Mouse (Mus musculus): ENCODE data around the gene Zfp787.
"Not testable (repeated sequence)": the region's sequence is repeated elsewhere in the genome, so short reads cannot be mapped to it uniquely, and the experiment has no call there.

The Zfp787 gene

GRCm38 (mm10) chr7:6155901-6156411 is at the start of gene Zfp787:
Gene Zfp787 (minus strand): TSS chr7:6155997.
- peak; percentile 94 for DNase-seq (ENCODE audit: low spot score)

- DNase-seq (ENCODE audit: low spot score): no peak
These were observed 48.4 kb upstream of the Zfp787 start for GRCm38 (mm10) chr7:6204200-6204599.

- no peak for DNase-seq (ENCODE audit: low spot score)
These were observed 41.0 kb upstream of the Zfp787 start, which contains the start of gene Galp for GRCm38 (mm10) chr7:6196790-6197189. Gene Galp (plus strand): TSS chr7:6197090.

GRCm38 (mm10) chr7:6195777-6196176 is 40.0 kb upstream of the Zfp787 start:
- no peak for DNase-seq (ENCODE audit: low spot score)

GRCm38 (mm10) chr7:6194129-6194528 is 38.3 kb upstream of the Zfp787 start:
- peak; percentile 64 for DNase-seq (ENCODE audit: low spot score)

- peak; percentile 60 for DNase-seq (ENCODE audit: low spot score)
These were observed 35.6 kb upstream of the Zfp787 start for GRCm38 (mm10) chr7:6191376-6191775.

GRCm38 (mm10) chr7:6189542-6189941 is 33.7 kb upstream of the Zfp787 start:
- no peak for DNase-seq (ENCODE audit: low spot score)

GRCm38 (mm10) chr7:6186756-6187155 is 31.0 kb upstream of the Zfp787 start:
- DNase-seq (ENCODE audit: low spot score): no peak

- no peak for DNase-seq (ENCODE audit: low spot score)
These were observed 30.4 kb upstream of the Zfp787 start for GRCm38 (mm10) chr7:6186176-6186575.

GRCm38 (mm10) chr7:6185391-6185790 is 29.6 kb upstream of the Zfp787 start:
- no peak for DNase-seq (ENCODE audit: low spot score)

- no peak for DNase-seq (ENCODE audit: low spot score)
These were observed 28.7 kb upstream of the Zfp787 start for GRCm38 (mm10) chr7:6184521-6184920.

GRCm38 (mm10) chr7:6183802-6184201 is 28.0 kb upstream of the Zfp787 start:
- DNase-seq (ENCODE audit: low spot score): no peak

- DNase-seq (ENCODE audit: low spot score): no peak
These were observed 27.1 kb upstream of the Zfp787 start for GRCm38 (mm10) chr7:6182882-6183281.

GRCm38 (mm10) chr7:6179013-6179412 is 23.2 kb upstream of the Zfp787 start:
- DNase-seq (ENCODE audit: low spot score): no peak

GRCm38 (mm10) chr7:6174365-6174987 is 18.7 kb upstream of the Zfp787 start:
- DNase-seq (ENCODE audit: low spot score): not testable (repeated sequence)

GRCm38 (mm10) chr7:6173872-6174271 is 18.1 kb upstream of the Zfp787 start:
- DNase-seq (ENCODE audit: low spot score): no peak

GRCm38 (mm10) chr7:6172674-6173244 is 17.0 kb upstream of the Zfp787 start:
- no peak for DNase-seq (ENCODE audit: low spot score)

- DNase-seq (ENCODE audit: low spot score): peak; percentile 97
These were observed 16.3 kb upstream of the Zfp787 start, which contains the start of gene Zfp444 for GRCm38 (mm10) chr7:6172006-6172649. Gene Zfp444 (plus strand): TSS chr7:6172226.

- peak; percentile 42 for DNase-seq (ENCODE audit: low spot score)
These were observed 15.7 kb upstream of the Zfp787 start for GRCm38 (mm10) chr7:6171444-6172005.

GRCm38 (mm10) chr7:6170871-6171270 is 15.1 kb upstream of the Zfp787 start:
- no peak for DNase-seq (ENCODE audit: low spot score)

GRCm38 (mm10) chr7:6170391-6170790 is 14.6 kb upstream of the Zfp787 start:
- no peak for DNase-seq (ENCODE audit: low spot score)

- DNase-seq (ENCODE audit: low spot score): peak; percentile 39
These were observed 13.6 kb upstream of the Zfp787 start for GRCm38 (mm10) chr7:6169403-6169802.

GRCm38 (mm10) chr7:6164671-6165070 is 8.9 kb upstream of the Zfp787 start:
- DNase-seq (ENCODE audit: low spot score): no peak

Data from ovary, postnatal 14 days (tissue).